Comparison of ENCODE assay signal across 8 mouse cellular contexts in the genomic region with DNA sequence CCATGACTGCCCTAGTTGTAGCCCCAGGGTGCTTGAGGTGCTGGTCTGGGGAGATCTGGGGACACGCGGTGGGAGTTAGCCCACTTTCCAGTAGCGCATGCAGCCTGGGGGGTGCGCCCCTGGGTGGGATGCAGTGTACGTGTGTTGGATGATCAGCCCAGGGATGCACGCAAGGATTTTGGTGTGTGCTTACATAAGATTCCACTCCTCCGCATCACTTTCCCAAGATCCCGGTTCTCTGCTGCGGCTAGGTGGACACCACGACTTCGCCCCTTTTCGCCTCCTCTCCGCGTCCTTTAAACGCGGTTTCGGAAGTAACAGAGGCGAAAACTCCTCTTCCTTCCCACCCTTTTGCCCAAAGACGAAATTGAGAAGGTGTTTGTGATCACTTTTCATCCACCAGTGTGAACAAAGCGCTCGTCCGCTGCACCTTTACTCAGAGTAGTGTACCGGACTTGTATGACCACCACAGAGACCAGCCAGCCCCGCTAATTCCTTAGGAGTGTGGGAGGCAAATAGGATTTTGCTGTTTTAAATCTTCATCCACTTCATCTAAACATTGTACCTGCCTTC. TPM values are rescaled to one million over a fixed set of nuclear protein-coding genes. Genes with fewer than 3 reads are reported as not detected.
A peak's percentile ranks its signal among the peaks of the same experiment; 100 is the strongest.
DNase-seq lines count a peak whose midpoint lies in the region.

No protein-coding gene starts in this region.

- H3K27me3 ChIP-seq in limb, embryonic 10.5 days (ENCODE audit: low read depth, poor library complexity, severe bottlenecking): peaks cover 67% of the 10 kb centered on the region

- H3K36me3 ChIP-seq in limb, embryonic 10.5 days: no peaks in the 10 kb centered on the region

- peaks cover 26% of the 10 kb centered on the region for H3K4me1 ChIP-seq in limb, embryonic 10.5 days

- WGBS in limb, embryonic 10.5 days: 4% methylated on average over 24 of the region's 24 CpGs

- H3K27ac ChIP-seq in limb, embryonic 10.5 days: peak overlapping the region; percentile 94

- no peaks in the 10 kb centered on the region for H3K9me3 ChIP-seq in limb, embryonic 10.5 days (replicated peaks)

- peak; percentile 60 to 62 for DNase-seq in cerebellum, postnatal 36 days
- no peak for DNase-seq in cerebellum, postnatal 25 days
- peak; percentile 85 for DNase-seq in right cerebral cortex, adult 18-20 months
- no peak for DNase-seq in right cerebral cortex, postnatal 4 days
- DNase-seq in limb, embryonic 10.5 days (ENCODE audit: low spot score): peak; percentile 54
- DNase-seq in retina, embryonic 14.5 days (ENCODE audit: low spot score): peak; percentile 39
- no peak for DNase-seq in c-Kit-positive CD71-positive TER-119-positive erythroid progenitor cells, embryonic 14.5 days (ENCODE audit: low spot score)
- DNase-seq in B cell, adult 2 months: no peak

- peak overlapping the region; percentile 94 for H3K4me3 ChIP-seq in limb, embryonic 10.5 days

RNA-seq across cellular contexts. Expression of a gene that starts 1.4 kb away (rescaled TPM):
- 34.8 and 41.2 TPM in 2 replicates for polyA plus RNA-seq in limb, embryonic 10.5 days (2016; fragmentation: Nextera tagmentation; extraction: Ambion mirVana)

Comparison
In these comparisons a context has a peak if more than half of its experiments do, and no peak if none do; other contexts are left out.
1. DNase-seq: peak in cerebellum, postnatal 36 days (2 of 2), right cerebral cortex, adult 18-20 months (single experiment), limb, embryonic 10.5 days (single experiment) and retina, embryonic 14.5 days (single experiment); none in cerebellum, postnatal 25 days (0 of 2), right cerebral cortex, postnatal 4 days (single experiment), c-Kit-positive CD71-positive TER-119-positive erythroid progenitor cells, embryonic 14.5 days (single experiment) and B cell, adult 2 months (0 of 2).